ENCODE assay signal across 33 mouse cellular contexts in genomic region chr17:45485581-45485980, GRCm38 (mm10). TPM values are rescaled to one million over a fixed set of nuclear protein-coding genes. Genes with fewer than 3 reads are reported as not detected.
"Had no signal": no experiment of that assay in that cellular context is flagged by ENCODE, and none has a peak within 500 bp of the region (broad histone marks: within the 10 kb centered on the region; RNA-seq: fewer than 3 reads in every experiment).

No protein-coding gene starts in this region.

- H3K9ac ChIP-seq: heart, embryonic 12.5 days; hindbrain, embryonic 12.5 days; hindbrain, embryonic 14.5 days; kidney, embryonic 15.5 days; limb, embryonic 12.5 days; liver, embryonic 13.5 days; liver, embryonic 15.5 days; liver, postnatal 0 days had no signal

- H3K4me1 ChIP-seq: heart, embryonic 12.5 days; hindbrain, embryonic 10.5 days; hindbrain, embryonic 12.5 days; kidney, embryonic 15.5 days; limb, embryonic 10.5 days; limb, embryonic 12.5 days; liver, embryonic 13.5 days; liver, embryonic 15.5 days had no signal

- DNase-seq: gastrocnemius, adult 2 months; gastrocnemius, postnatal 10 days; gastrocnemius, postnatal 25 days; heart, adult 18-20 months; heart, postnatal 10 days; heart, postnatal 4 days; kidney, adult 11 months; kidney, adult 2 months; kidney, adult 9 months; kidney, postnatal 14 days; kidney, postnatal 36 days; liver; liver, embryonic 13.5 days; liver, postnatal 0 days had no signal

- H3K27me3 ChIP-seq: limb, embryonic 12.5 days had no signal

- H3K4me2 ChIP-seq: heart, embryonic 12.5 days; hindbrain, embryonic 12.5 days; hindbrain, embryonic 14.5 days; kidney, embryonic 15.5 days; limb, embryonic 12.5 days; liver, embryonic 11.5 days; liver, embryonic 13.5 days; liver, embryonic 15.5 days had no signal

- H3K9me3 ChIP-seq: limb, embryonic 10.5 days; liver, embryonic 13.5 days; liver, embryonic 15.5 days had no signal

- H3K27ac ChIP-seq: gastrocnemius, adult 2 months; heart, embryonic 10.5 days; hindbrain, embryonic 10.5 days; hindbrain, embryonic 12.5 days; hindbrain, embryonic 14.5 days; kidney, embryonic 15.5 days; kidney, postnatal 0 days; left cerebral cortex, adult 2 months; limb, embryonic 10.5 days; limb, embryonic 12.5 days; liver, embryonic 13.5 days; liver, embryonic 15.5 days had no signal

- H3K36me3 ChIP-seq: heart, embryonic 10.5 days; heart, embryonic 12.5 days; hindbrain, embryonic 10.5 days; hindbrain, embryonic 12.5 days; kidney, embryonic 15.5 days; limb, embryonic 10.5 days; limb, embryonic 12.5 days; liver, embryonic 13.5 days; liver, embryonic 15.5 days had no signal

- ATAC-seq: hindbrain, embryonic 16.5 days; intestine, embryonic 16.5 days; liver, postnatal 0 days had no signal

- H3K4me3 ChIP-seq: gastrocnemius, adult 2 months; heart, embryonic 10.5 days; heart, embryonic 12.5 days; hindbrain, embryonic 10.5 days; hindbrain, embryonic 12.5 days; kidney, embryonic 15.5 days; left cerebral cortex, adult 2 months; limb, embryonic 10.5 days; limb, embryonic 12.5 days; liver, embryonic 13.5 days; liver, embryonic 15.5 days had no signal

RNA-seq across cellular contexts. Expression of gene Spats1, which starts 10.4 kb away (rescaled TPM):
- total RNA-seq: gastrocnemius, adult 2 months; gastrocnemius, postnatal 25 days had no signal
- polyA plus RNA-seq: large intestine, adult 2 months; liver, postnatal 0 days had no signal

RNA-seq across cellular contexts. Expression of gene Tcte1, which starts 37.7 kb away (rescaled TPM):
- total RNA-seq: gastrocnemius, adult 2 months; gastrocnemius, postnatal 10 days; gastrocnemius, postnatal 25 days; gastrocnemius, postnatal 4 days; granulocyte monocyte progenitor cell, adult 5-6 weeks; heart, adult 18-20 months; heart, adult 8-10 months; heart, postnatal 10 days; heart, postnatal 25 days; heart, postnatal 4 days had no signal
- polyA plus RNA-seq: liver, embryonic 13.5 days; liver, postnatal 0 days had no signal
